Mouse (Mus musculus) ovary, postnatal 14 days (tissue): ENCODE data around the gene Nras.

Experiments used
- DNase-seq: peaks from one replicate; pipeline ENCODE4 v3.0.0; 2022; ENCODE audit warnings: low spot score

Gene Nras

DNA sequence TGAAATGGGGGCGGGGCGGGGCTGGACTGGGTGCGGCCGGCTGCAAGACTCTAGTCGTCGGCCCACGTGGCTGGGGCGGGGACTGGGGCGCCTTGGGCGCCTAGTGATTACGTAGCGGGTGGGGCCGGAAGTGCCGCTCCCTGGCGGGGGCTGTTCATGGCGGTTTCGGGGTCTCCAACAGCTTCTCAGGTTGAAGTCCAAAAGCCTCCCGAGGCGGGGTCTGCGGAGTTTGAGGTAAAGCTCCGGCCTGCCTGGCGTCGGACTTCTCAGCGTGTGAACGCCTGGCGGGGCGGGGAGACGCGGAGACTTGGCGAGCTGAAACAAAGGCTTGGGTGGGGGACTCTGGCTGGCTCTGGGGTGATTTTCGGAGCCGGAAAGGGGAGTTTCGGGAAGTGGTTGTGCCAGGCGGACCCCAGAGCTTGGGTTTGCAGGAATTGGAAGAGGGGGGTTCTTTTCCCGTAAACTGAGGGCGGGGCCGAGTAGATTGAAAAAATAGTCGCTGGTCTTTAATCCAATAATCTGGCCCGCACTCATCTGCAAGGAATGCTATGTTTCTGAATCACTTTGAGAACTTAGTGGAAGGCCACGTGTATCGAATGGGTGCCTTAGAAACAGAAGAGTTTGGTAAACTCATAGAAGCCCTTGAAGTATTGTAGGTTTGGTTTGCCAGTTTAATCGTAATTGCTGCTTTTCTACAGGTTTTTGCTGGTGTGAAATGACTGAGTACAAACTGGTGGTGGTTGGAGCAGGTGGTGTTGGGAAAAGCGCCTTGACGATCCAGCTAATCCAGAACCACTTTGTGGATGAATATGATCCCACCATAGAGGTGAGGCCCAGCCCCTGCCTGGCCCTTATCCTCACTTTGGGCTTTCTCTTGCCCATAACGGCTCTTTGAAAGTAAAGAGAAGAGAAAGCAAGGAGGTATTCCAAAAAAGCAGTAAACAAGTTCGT lies at the start of gene Nras:
TSS of gene Nras (plus strand) at position 79 of the 951 bp plus-strand sequence.
- peak; percentile 96 for DNase-seq

- no peak for DNase-seq
Observed at GRCm38 (mm10) chr3:103017350-103017749, 40.7 kb upstream of the Nras start.

DNA sequence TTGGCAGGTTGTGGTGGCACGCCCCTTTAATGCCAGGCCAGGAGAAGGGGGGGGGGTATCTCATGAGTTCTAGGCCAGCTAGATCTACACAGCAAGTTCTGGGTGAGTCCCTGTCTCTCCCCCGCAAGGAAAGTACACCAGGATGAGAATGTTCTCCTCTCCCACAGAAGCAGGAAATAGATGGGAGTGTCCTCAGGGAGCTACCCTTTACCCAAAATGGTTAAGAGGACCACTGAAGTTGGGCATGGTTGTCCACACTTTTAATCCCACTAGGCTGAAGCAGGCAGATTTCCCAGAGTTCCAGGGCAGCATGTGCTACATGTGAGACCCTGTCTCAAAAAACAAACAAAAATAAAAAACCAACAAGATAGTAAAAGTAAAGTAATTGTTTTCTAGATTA lies 38.6 kb upstream of the Nras start:
- no peak for DNase-seq

GRCm38 (mm10) chr3:103020249-103020942 lies 37.7 kb upstream of the Nras start, which contains the start of gene Csde1:
TSS of gene Csde1 (plus strand) at chr3:103020426.
- DNase-seq: peak; percentile 92

DNA sequence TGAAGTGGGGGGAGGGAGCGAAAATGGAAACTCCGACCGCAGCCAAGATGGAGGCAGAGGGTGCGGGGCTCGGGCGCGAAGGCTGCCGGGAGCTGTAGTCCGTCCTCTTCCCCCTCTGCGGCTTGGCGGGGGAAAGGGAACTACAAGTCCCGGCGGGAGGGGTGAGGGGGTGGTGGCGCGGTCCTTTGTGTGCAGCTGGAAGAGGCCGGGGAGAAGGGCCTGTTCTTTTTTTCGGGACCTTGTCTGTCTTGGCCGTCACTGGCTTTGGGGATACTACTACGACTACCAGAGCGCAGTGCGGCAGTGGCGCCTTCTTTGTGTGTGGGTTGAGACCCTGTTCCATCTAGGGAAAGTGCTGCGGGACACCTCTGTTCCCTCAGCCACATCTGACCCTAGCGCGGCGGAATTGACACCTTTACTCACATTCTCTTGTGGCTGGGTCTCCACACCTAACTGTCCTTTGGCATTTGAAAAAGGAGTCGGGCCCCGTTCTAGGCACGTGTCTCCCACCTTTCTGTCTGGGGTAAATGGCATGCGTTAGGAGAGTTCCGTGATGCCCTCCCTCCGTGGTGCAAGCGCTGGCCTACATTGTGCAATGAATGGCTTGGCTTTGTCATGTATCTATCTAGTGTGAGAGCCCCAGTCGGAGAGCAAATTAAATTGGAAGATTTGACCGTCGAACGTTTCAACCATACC lies 37.0 kb upstream of the Nras start:
- peak; percentile 75 for DNase-seq

GRCm38 (mm10) chr3:103026174-103026573 lies 31.9 kb upstream of the Nras start:
- DNase-seq: no peak

GRCm38 (mm10) chr3:103040285-103040684 lies 17.8 kb upstream of the Nras start:
- DNase-seq: no peak

- no peak for DNase-seq
Observed at GRCm38 (mm10) chr3:103040861-103041379, 17.2 kb upstream of the Nras start.

DNA sequence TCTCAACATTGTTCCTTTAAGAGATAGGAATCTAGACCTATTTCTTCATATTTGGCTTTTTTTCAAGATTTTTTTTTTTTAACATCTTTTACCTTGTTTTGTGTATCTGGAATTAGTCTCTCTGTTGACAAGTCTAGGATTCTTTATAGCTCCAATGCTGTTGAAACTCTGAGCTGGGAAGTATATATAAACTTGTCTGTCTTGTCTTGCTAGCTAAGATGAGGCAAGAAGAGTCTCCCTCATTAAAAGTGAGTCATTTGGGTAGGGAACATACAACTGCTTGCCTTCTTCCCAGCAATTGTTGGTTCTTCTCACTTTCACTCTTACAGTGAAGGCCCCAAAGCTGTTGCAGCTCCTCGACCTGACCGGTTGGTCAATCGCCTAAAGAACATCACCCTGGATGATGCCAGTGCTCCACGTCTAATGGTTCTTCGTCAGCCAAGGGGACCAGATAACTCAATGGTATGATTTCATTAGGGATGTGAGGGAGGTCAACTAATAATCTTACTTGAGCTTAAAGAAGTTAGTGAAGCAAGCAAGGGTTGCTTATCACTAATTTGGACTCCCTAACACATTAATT lies 2.0 kb upstream of the Nras start:
- no peak for DNase-seq

DNA sequence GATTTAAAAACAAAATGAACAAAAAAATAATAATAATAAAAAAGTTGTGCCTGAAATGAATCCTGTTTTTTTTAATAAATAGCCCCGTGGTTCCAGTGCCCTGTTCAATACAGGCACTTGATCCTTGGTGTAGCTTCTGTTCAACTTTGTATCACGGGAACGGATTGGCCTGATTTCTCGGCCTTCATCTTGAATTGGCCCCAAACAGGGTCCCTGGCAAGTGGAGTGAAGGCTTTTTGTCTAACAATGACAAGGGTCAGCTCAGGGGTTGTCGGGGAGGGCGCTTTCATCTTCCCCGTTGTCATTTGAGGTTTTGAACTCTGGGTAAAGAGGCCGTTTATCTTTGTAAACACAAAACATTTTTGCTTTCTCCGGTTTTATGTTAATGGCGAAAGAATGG lies 333 bp upstream of the Nras start:
- no peak for DNase-seq

GRCm38 (mm10) chr3:103066927-103067326 lies 8.8 kb downstream of the Nras start:
- no peak for DNase-seq

- DNase-seq: no peak
Observed at GRCm38 (mm10) chr3:103068971-103069370, 10.9 kb downstream of the Nras start.

GRCm38 (mm10) chr3:103073771-103074170 lies 15.7 kb downstream of the Nras start, which contains the start of gene Ampd1:
TSS of gene Ampd1 (plus strand) at chr3:103074014.
- DNase-seq: no peak

DNA sequence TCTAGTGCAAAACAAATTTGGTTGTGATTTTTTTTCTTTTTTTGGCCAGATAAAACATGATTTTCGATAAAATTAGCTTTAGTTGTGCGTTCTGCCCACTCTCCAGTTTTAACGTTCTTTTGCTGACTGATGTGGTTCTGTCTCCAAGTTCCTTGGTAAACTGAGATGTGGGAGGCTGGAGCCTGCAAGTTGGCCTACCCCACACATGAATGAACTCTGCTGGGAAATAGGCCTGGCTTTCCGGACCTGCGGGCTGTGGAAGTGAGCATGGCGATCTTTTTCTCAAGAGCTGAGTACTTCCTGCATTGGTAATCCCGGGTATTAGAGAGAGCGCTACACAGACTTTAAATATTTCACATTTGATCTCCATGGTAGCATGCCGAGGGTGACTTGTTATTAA lies 17.8 kb downstream of the Nras start:
- no peak for DNase-seq

- no peak for DNase-seq
Observed at GRCm38 (mm10) chr3:103076476-103076875, 18.4 kb downstream of the Nras start.

GRCm38 (mm10) chr3:103079301-103079700 lies 21.2 kb downstream of the Nras start:
- DNase-seq: no peak

DNA sequence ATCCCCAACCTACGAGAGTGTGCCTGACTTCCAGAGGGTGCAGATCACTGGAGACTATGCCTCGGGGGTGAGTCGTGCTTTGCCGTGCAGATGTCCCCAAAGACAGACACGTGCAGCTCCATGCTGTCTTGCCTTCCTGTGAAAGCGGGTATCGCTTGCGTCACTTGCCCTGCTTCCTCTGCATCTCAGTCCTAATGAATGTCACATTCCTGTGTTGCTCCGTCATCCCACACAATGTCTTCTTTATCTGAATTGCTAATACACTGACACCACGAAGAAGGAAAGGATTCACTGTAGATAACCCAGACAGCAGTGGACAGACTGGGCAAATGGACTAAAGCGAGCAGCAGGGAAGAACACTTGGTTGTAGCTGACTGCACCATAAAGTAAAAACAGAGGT lies 23.0 kb downstream of the Nras start:
- no peak for DNase-seq

GRCm38 (mm10) chr3:103081861-103082453 lies 23.9 kb downstream of the Nras start:
- no peak for DNase-seq

DNA sequence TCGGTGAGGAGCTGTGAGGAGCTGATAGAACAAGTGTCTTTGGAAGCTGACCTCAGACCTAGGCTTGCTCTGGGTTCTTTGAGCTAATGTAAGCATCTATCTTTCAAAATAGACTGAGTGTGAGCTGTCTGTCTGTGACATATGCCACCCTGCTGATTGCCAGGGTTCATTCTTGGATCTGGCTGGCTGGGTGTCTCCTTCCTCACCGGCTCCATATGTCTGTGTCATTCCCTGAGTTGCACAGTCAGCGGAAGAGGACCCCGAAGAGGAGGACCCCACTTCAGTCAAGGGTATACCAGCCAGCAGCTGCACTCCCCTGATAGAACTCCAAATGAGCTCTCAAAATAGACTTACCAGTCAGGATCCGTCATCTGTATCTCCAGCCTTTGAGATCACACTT lies 24.7 kb downstream of the Nras start:
- DNase-seq: no peak

DNA sequence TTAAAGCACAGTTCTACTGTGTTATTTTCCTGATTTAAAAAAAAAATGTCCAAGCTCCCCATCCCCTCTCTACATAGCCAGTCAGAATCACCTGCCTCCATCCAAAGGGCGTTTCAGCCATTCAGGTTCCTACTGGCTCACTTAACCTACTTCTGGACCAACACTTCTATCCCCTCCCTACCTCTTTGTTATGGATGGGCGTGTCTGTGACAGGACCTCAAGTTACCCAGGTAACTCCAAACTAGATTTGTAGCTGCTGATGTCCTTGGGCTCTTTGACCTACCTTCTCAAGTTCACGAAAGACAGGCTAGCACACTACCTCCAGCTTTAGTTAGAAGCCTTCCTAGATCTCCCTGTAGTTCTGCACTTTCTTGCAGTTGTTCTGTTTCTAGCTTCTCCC lies 27.9 kb downstream of the Nras start:
- no peak for DNase-seq

DNA sequence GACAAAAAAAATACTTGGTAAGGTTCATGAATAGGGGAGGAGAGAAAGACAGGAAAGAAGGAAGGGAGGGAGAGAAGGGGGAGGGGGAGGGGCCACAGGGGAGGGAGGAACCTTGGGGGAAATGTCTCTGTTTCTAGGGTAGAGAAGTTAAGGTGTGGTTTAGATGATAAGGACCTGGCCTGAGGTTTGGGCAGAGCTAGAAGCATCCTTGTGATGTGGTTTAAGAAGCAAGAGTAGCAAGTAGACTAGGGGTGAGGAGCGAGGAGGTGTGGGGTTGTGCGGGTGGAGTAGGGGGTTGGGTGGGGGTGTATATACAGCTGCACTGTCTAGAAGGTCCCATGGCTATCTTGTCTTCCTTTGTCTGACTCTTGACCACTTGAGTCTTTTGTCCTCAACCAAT lies 33.7 kb downstream of the Nras start:
- DNase-seq: no peak
